In the genomic region with DNA sequence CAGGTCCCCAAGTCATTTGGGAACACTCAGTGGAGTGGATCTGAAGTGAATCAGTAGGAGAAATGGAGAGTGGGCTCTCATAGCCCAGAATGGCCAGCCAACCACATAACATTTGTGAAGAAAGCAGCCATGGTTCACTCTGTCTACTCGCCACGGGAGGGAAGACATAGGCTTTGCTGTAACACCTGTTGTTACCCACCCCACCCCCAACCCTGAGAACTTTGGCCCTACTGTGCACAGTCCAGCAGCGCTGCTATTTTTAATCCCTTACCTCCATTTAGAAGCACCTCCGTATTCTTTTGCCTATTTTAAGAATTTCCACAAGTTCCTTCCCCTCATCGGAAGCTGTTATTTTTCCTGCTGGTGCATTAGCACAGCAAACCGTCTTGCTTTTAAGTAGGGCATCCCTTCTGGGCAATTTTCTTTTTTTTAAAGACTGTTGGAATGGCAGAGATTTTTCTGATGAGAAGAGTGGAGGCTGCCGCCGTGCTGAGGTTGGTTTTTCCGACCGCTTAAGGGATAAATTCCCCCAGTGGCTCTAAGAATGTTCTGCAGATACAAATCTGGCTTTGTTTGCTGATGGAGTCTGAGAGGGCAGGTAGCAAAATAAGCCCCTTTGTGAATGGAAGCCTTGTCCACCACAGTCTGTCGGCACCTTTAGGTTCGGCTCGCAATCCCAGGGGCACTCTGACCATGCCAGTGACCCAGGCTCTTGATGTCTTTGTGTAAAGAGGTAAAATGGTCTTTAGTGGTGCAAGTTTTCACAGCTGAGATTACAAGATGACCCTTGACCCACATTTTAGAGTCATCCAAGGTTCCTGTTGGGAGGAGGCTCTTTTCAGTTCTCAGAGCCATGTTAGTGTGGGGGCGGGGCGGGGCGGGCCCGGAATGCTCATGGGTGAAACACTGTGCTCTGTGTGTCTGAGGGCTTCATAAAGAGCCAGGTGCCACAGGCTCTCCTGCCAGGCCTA, we compare ENCODE assay signal across 10 mouse cellular contexts. TPM values are rescaled to one million over a fixed set of nuclear protein-coding genes. Genes with fewer than 3 reads are reported as not detected.
DNase-seq lines count a peak whose midpoint lies in the region; ATAC-seq and TF ChIP-seq lines count a peak whose summit lies in the region.
"Had no signal": no experiment of that assay in that cellular context is flagged by ENCODE, and none has a peak within 500 bp of the region (broad histone marks: within the 10 kb centered on the region; RNA-seq: fewer than 3 reads in every experiment).

No protein-coding gene starts in this region.

- WGBS in forebrain, postnatal 0 days = 45% methylated on average over 17 of the region's 17 CpGs
- WGBS in forebrain, embryonic 13.5 days = 51% methylated on average over 17 of the region's 17 CpGs
- WGBS in neural tube, embryonic 11.5 days = 57% methylated on average over 17 of the region's 17 CpGs
- WGBS in limb, embryonic 13.5 days = 56% methylated on average over 17 of the region's 17 CpGs

- peak overlapping the region; percentile 15; the same call in 1 of the 2 replicates for H3K27ac ChIP-seq in forebrain, postnatal 0 days (ENCODE audit: low read depth, low read length)
- no peak overlapping the region for H3K27ac ChIP-seq in forebrain, embryonic 13.5 days
- H3K27ac ChIP-seq in neural tube, embryonic 11.5 days (ENCODE audit: low read depth, low read length) = no peak overlapping the region
- H3K27ac ChIP-seq in limb, embryonic 13.5 days = peak overlapping the region; percentile 76
- H3K27ac ChIP-seq: neural tube, embryonic 12.5 days; stomach, embryonic 15.5 days had no signal

- H3K9me3 ChIP-seq in forebrain, postnatal 0 days (ENCODE audit: low read length) = no peaks in the 10 kb centered on the region
- no peaks in the 10 kb centered on the region for H3K9me3 ChIP-seq in forebrain, embryonic 13.5 days (replicated peaks)
- no peaks in the 10 kb centered on the region for H3K9me3 ChIP-seq in neural tube, embryonic 11.5 days (ENCODE audit: control insufficient read depth, low read length)
- no peaks in the 10 kb centered on the region for H3K9me3 ChIP-seq in limb, embryonic 13.5 days
- H3K9me3 ChIP-seq: neural tube, embryonic 12.5 days; stomach, embryonic 15.5 days had no signal

- no peak for DNase-seq in forebrain, postnatal 0 days
- peak; percentile 48 for DNase-seq in neural tube, embryonic 11.5 days (ENCODE audit: low spot score)
- DNase-seq in neural tube, embryonic 10.5 days (ENCODE audit: extremely low spot score, low spot score) = no peak
- no peak for DNase-seq in spleen, adult 12 weeks (ENCODE audit: low spot score)
- DNase-seq in gastrocnemius, adult 18-20 months (ENCODE audit: low spot score) = no peak
- DNase-seq in frontal cortex, postnatal 36 days (ENCODE audit: low spot score in 2 of 2) = no peak

- TF ChIP-seq CTCF in forebrain, postnatal 0 days (IDR thresholded peaks at IDR 0.05; ENCODE audit: low read depth) = no peak

- no peak overlapping the region for H3K9ac ChIP-seq in forebrain, postnatal 0 days
- H3K9ac ChIP-seq in forebrain, embryonic 13.5 days = no peak overlapping the region
- H3K9ac ChIP-seq in neural tube, embryonic 11.5 days (ENCODE audit: low read length) = no peak overlapping the region
- no peak overlapping the region for H3K9ac ChIP-seq in limb, embryonic 13.5 days
- H3K9ac ChIP-seq: neural tube, embryonic 12.5 days; stomach, embryonic 15.5 days had no signal

- H3K36me3 ChIP-seq in forebrain, postnatal 0 days (ENCODE audit: insufficient read depth) = no peaks in the 10 kb centered on the region
- no peaks in the 10 kb centered on the region for H3K36me3 ChIP-seq in forebrain, embryonic 13.5 days (ENCODE audit: poor library complexity, severe bottlenecking)
- no peaks in the 10 kb centered on the region for H3K36me3 ChIP-seq in neural tube, embryonic 11.5 days (ENCODE audit: control insufficient read depth, insufficient read depth, low read length)
- no peaks in the 10 kb centered on the region for H3K36me3 ChIP-seq in limb, embryonic 13.5 days
- H3K36me3 ChIP-seq: neural tube, embryonic 12.5 days had no signal

- no peaks in the 10 kb centered on the region for H3K27me3 ChIP-seq in forebrain, postnatal 0 days (ENCODE audit: insufficient read depth, low read length)
- no peaks in the 10 kb centered on the region for H3K27me3 ChIP-seq in forebrain, embryonic 13.5 days
- no peaks in the 10 kb centered on the region for H3K27me3 ChIP-seq in neural tube, embryonic 11.5 days (ENCODE audit: control insufficient read depth, insufficient read depth, low read length)
- H3K27me3 ChIP-seq in limb, embryonic 13.5 days = peaks cover 2% of the 10 kb centered on the region; the same call in 1 of the 2 replicates
- H3K27me3 ChIP-seq: neural tube, embryonic 12.5 days; stomach, embryonic 15.5 days had no signal

- no peak overlapping the region for H3K4me2 ChIP-seq in forebrain, postnatal 0 days (ENCODE audit: low read depth)
- H3K4me2 ChIP-seq in forebrain, embryonic 13.5 days = no peak overlapping the region
- no peak overlapping the region for H3K4me2 ChIP-seq in neural tube, embryonic 11.5 days (ENCODE audit: low read depth)
- H3K4me2 ChIP-seq in limb, embryonic 13.5 days (replicated peaks) = no peak overlapping the region; the same call in 1 of the 2 replicates
- H3K4me2 ChIP-seq: neural tube, embryonic 12.5 days; stomach, embryonic 15.5 days had no signal

- H3K4me3 ChIP-seq in forebrain, postnatal 0 days (ENCODE audit: low read depth, low read length) = no peak overlapping the region
- H3K4me3 ChIP-seq in forebrain, embryonic 13.5 days = no peak overlapping the region
- H3K4me3 ChIP-seq in neural tube, embryonic 11.5 days (ENCODE audit: low read depth, low read length) = no peak overlapping the region
- no peak overlapping the region for H3K4me3 ChIP-seq in limb, embryonic 13.5 days
- H3K4me3 ChIP-seq: neural tube, embryonic 12.5 days; stomach, embryonic 15.5 days had no signal

- H3K4me1 ChIP-seq in forebrain, postnatal 0 days (ENCODE audit: insufficient read depth) = no peaks in the 10 kb centered on the region; the same call in 1 of the 2 replicates
- H3K4me1 ChIP-seq in forebrain, embryonic 13.5 days = no peaks in the 10 kb centered on the region
- 0 out of 2 replicates have a peak, but pooled peaks cover 2% of the 10 kb centered on the region for H3K4me1 ChIP-seq in neural tube, embryonic 11.5 days (ENCODE audit: control insufficient read depth, insufficient read depth, low read length)
- peaks cover 37% of the 10 kb centered on the region for H3K4me1 ChIP-seq in limb, embryonic 13.5 days
- H3K4me1 ChIP-seq: neural tube, embryonic 12.5 days had no signal

- no peak for ATAC-seq in forebrain, postnatal 0 days
- ATAC-seq in forebrain, embryonic 13.5 days = no peak
- no peak for ATAC-seq in neural tube, embryonic 11.5 days (ENCODE audit: insufficient read depth, low FRiP score, low TSS enrichment)
- peak; percentile 66; the same call in 1 of the 2 replicates for ATAC-seq in limb, embryonic 13.5 days (ENCODE audit: low FRiP score, low read depth)

RNA-seq across cellular contexts. Expression of gene Mgll, which starts 8.7 kb away (rescaled TPM):
- 35.1 and 37.5 TPM in 2 replicates for total RNA-seq in forebrain, postnatal 0 days (2014; rRNA removed)
- polyA plus RNA-seq in forebrain, postnatal 0 days (2015; fragmentation: Nextera tagmentation; extraction: Ambion mirVana) = 48.7 and 60.7 TPM in 2 replicates
- polyA plus RNA-seq in forebrain, embryonic 13.5 days (2015; fragmentation: Nextera tagmentation; extraction: Ambion mirVana) = 9.0 and 11.2 TPM in 2 replicates
- polyA plus RNA-seq in neural tube, embryonic 11.5 days (2014; fragmentation: Nextera tagmentation; extraction: Ambion mirVana) = 8.5 and 8.6 TPM in 2 replicates
- polyA plus RNA-seq in limb, embryonic 13.5 days (2015; fragmentation: Nextera tagmentation; extraction: Ambion mirVana) = 13.6 and 15.5 TPM in 2 replicates
- 10 to 100 TPM; 25.2 to 45.8 TPM for total RNA-seq in gastrocnemius, adult 18-20 months (2021)

Comparison
In these comparisons a context has a peak if more than half of its experiments do, and no peak if none do; other contexts are left out.
1. H3K27ac ChIP-seq: peak in forebrain, postnatal 0 days (single experiment) and limb, embryonic 13.5 days (single experiment); none in forebrain, embryonic 13.5 days (single experiment) and neural tube, embryonic 11.5 days (single experiment).